Mouse (Mus musculus): ENCODE results near the gene Hoxd3. TPM values are rescaled to one million over a fixed set of nuclear protein-coding genes. Genes with fewer than 3 reads are reported as not detected.
A peak's percentile ranks its signal among the peaks of the same experiment; 100 is the strongest.

Hoxd3 gene
- total RNA-seq, 2 experiments from 2014 or later = not detected

DNA sequence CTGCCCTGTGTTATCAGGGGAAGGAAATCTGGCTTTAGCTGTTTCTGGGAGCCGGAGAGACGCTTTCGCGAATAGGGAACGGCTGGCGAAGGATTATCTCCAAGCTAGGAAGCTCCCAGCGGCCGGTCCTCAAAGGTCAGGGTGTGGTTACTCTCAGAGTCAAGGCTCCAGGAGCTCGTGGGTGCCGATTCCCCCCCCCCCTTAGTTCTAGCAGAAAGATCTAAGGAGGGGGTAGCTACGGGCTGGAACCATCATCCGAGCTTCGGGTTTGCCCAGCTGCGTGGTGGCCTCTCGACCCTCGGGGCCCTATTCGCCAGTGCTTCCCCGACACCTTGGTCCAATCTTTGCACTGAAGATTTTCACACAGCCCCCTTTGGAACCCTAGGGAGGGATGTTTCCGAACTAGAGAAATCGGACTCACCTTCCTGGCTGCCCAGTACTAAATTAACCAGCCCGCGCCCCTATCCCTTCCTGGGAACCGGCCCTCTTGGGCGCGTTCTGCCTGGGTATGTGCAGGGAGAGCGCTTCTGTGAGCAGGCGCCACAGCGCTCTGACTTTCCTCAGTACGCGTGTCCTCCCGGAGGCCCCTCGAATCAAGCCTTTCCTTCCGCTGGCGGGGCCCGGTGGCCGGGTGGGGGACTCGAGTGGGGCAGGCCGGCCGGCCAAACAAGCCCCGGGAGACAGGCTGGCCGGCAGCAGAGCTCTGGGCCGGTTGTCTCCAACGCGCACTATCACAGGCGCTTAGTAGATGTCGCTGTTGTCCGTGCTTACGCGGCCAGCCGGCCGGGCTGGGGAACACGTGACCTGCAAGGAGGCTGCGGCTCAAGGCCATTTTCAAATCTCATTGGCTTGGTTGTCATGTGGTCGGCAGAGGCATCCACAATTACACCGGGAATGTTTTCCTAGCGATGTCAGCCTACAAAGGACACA lies 20.4 kb upstream of the Hoxd3 start, which contains the start of gene Hoxd10:
Gene Hoxd10 (plus strand): TSS at position 903 of the 930 bp plus-strand sequence.
- DNase-seq = peak in 1 of 2 experiments; percentile 64
- intact Hi-C loops (cut with DNase I) = no loop called here

DNA sequence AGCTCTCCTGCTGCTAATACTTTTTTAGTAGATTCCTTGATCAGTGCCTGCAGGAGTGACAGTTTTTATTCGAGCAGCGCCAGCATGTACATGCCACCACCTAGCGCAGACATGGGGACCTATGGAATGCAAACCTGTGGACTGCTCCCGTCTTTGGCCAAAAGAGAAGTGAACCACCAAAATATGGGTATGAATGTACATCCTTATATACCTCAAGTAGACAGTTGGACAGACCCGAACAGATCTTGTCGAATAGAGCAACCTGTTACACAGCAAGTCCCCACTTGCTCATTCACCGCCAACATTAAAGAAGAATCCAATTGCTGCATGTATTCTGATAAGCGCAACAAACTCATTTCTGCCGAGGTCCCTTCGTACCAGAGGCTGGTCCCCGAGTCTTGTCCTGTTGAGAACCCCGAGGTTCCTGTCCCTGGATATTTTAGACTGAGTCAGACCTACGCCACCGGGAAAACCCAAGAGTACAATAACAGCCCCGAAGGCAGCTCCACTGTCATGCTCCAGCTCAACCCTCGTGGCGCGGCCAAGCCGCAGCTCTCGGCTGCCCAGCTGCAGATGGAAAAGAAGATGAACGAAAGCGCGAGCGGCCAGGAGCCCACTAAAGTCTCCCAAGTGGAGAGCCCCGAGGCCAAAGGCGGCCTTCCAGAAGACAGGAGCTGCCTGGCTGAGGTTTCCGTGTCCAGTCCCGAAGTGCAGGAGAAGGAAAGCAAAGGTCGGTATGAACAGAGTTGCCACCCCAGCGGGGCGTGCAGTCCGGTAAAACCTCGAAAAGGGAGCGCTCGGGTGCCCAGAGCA lies 19.5 kb upstream of the Hoxd3 start:
- DNase-seq = no peak
- intact Hi-C loops (cut with DNase I) = no loop called here

DNA sequence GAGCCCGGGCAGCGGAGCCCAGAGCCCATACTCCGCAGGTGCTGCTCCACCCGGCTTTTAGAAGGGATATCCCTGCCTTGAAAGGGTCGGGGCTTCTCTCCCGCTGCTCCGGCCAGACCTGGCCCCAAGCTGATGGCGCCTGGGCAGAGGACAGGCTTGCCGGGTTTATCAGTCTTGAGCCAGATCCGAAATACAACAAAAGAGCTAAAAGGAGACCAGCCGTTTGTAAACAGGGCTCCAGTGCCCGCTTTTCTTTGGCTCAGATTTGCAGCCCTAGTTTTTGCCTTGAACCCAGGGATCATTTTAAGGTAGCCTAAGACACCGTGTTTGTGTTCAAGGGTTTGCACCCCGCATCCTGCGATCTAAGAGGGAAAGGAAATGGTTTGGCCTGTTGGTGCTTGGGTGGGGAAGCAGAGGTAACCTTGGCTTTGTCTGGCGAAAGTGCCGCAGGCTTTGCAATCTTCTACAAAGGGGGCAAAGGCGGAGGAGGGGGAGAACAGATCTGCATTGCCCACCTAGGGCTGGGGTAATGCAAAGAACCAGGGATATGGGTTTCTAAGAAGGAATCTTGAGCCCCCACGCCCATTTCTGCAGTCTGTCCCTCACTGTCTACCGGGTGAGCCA lies 18.8 kb upstream of the Hoxd3 start:
- no peak for DNase-seq
- intact Hi-C loops (cut with DNase I) = no loop called here

DNA sequence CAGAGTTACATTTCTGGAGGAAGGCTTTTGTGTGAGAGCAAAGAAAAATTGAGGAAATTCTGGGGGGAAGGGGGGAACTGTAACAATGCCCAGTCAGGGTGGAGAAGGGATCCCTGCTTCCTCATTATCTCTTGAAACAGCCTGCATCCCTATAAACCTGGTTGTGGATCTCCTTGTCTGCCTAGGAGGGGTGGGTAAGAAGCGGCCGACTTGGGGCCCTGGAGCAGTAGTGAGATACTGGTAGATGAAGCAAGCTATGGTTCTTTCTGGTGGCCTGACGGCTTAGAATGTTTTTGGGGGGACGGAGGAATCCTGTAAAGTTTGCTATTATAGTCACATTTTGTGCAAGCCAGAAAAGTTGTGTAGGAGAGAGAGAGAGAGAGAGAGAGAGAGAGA lies 18.3 kb upstream of the Hoxd3 start:
- no peak for DNase-seq
- intact Hi-C loops (cut with DNase I) = no loop called here

DNA sequence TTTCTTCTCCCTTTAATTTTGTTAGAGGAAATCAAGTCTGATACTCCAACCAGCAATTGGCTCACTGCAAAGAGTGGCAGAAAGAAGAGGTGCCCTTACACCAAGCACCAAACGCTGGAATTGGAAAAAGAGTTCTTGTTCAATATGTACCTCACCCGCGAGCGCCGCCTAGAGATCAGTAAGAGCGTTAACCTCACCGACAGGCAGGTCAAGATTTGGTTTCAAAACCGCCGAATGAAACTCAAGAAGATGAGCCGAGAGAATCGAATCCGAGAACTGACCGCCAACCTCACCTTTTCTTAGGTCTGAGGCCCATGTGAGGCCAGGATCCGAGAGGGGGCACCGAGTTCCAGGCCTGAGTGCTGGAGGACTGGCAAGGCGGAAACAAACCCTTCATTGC lies 17.7 kb upstream of the Hoxd3 start:
- DNase-seq = no peak
- intact Hi-C loops (cut with DNase I) = no loop called here

DNA sequence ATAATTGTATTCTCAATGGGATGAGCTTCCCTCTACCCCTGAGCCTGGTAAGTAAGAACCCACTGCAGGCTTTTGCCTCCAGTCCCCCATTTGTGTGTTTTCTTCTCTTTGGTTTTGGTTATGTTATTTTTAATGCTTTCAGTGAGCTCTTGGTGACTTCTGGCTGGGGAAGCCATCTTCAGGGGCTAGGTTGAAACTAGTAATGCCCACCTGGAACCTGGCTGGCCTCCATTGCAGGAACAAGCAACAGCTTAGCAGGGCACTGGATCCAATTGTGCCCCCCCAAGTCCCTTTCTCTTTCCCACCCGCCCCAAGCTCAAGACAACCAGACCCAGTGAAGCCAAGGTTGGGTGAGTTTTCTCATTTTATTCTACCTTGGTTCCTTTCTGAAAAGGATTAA lies 16.3 kb upstream of the Hoxd3 start:
- intact Hi-C loops (cut with DNase I) = no loop called here
- no peak for DNase-seq

DNA sequence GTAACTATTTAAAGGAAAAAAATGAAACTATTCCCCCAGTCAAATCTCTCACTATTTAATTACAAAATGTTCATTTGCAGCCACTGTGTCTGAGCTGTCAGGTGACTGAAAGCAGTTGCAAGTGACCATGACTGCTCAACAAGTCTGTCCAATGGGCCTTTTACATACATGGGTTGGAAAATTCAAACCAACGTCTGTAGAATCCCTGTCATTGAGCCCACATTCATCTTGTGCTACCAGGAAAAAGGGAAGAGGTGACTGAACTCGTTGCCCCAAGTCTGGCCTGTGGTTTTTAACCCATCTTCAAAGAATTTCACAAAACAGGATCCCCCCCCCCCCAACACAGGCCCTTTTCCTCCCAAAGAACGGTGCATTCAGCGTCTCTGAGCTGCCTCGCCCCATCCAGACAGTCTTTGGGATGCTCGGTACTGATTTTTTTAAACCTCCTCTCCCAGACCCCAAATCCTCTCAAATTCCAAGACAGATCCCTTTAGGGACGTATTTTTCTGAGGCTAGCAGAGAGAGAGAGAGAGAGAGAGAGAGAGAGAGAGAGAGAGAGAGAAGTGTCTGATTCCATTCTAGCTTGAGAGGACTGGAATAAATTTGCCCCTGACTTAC lies 15.8 kb upstream of the Hoxd3 start:
- no peak for DNase-seq
- intact Hi-C loops (cut with DNase I) = no loop called here

DNA sequence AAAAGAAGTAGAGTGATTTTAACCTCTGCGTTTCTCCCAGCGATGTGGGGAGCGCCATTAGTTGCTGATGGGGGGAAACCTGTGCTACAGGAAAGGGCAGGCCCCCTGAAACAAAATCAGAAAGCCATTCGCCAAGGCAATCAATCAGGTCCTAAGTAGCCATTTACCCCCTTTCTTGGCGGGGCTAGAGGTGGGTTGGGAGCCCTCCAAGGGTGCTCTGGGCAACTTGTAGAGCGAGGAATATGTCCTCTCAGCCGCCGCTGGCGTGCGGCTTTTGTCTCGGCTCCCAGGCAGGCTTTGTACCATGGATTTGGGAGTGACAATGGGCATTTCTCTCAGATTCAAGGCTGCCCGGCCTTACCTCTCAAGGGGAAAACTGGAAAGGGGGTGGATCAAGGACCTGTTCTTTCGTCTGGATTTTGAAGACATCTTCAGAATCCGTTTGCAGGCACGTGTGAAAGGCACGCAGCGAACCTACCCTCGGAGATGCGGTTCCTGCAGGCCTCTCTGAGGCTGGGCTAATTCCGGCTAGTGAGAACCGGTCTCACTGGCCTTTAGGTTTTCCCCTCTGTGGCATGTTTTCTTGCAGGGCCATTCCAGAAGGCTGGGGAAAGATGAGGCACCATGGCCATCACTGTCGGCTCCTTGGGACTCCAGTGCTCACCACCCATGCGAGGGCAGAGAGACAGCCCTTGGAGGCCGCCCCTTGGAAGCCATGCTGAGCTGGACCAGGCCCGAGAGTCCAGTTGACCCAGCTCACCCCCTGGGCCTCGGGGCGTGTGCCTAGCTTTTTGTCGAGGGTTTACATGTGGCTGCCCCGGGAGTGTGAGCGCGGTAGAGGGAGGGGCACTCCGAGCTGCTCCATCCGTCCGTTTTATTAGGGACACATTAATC lies 15.0 kb upstream of the Hoxd3 start:
- intact Hi-C loops (cut with DNase I) = no loop called here
- DNase-seq = no peak

DNA sequence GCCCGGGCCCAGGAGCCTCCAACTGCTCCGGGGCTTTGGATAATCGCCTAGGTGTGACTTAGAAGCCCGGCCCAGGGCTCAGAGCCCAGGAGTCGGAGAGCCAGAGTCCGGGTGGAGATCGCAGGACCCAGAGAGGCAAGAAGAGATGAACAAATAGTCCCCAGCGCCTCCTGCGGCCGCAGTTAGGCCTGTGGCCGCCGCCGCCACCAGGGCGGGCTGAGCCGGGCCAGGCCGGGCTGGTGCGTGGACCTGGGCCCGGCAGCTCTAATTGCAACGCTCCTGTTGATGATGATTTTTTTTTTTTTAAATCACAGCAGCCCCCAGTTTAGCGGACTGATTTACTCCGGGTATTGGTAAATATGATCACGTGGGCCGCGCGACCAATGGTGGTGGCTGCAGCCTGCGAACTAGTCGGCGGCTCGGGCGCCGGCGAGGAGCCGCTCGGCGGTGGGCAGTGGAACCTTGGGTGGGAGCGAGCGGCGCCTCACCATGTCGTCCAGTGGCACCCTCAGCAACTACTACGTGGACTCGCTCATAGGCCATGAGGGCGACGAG lies 14.1 kb upstream of the Hoxd3 start, which contains the start of gene Hoxd9:
Gene Hoxd9 (plus strand): TSS at position 161 of the 555 bp plus-strand sequence.
- intact Hi-C loops (cut with DNase I) = no loop called here
- DNase-seq = peak in 1 of 2 experiments; percentile 62

DNA sequence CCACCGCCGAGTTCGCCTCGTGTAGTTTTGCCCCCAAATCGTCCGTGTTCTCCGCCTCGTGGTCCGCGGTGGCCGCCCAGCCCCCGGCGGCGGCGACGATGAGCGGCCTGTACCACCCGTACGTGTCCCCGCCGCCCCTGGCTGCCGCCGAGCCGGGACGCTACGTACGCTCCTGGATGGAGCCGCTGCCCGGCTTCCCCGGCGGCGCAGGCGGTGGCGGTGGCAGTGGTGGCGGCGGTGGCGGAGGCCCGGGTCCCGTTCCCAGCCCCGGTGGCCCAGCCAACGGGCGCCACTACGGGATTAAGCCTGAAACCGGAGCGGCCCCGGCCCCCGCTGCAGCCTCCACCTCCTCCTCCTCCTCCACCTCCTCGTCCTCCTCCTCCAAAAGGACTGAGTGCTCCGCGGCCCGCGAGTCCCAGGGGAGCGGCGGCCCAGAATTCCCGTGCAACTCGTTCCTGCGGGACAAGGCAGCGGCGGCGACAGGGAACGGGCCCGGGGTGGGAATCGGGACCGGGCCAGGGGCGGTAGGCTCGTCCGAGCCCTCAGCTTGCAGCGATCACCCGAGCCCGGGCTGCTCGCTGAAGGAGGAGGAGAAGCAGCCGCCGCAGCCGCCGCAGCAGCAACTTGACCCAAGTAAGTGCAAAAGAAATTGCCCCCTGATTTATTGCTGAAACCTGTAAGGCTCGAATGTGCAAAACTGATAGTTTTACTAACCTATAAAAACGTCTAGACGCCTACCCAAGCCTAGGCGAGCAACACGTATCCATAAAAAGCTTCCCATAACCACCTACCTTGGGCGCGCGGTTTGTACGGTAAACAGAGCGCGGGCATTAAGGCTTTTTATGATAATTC lies 13.3 kb upstream of the Hoxd3 start:
- intact Hi-C loops (cut with DNase I) = no loop called here

DNA sequence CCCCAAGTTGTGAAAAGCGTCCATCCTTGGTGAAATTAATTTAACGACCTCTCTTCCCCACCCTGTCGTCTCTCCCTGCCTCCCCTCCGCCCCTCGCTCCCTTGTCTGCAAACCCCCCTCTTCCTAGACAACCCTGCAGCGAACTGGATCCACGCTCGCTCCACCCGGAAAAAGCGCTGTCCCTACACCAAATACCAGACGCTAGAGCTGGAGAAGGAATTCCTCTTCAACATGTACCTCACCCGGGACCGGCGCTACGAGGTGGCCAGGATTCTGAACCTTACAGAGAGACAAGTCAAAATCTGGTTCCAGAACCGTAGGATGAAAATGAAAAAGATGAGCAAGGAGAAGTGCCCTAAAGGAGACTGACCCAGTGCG lies 12.7 kb upstream of the Hoxd3 start:
- no peak for DNase-seq
- intact Hi-C loops (cut with DNase I) = no loop called here

More for the DNA sequence above, 13.3 kb upstream of the Hoxd3 start:
- DNase-seq = no peak

DNA sequence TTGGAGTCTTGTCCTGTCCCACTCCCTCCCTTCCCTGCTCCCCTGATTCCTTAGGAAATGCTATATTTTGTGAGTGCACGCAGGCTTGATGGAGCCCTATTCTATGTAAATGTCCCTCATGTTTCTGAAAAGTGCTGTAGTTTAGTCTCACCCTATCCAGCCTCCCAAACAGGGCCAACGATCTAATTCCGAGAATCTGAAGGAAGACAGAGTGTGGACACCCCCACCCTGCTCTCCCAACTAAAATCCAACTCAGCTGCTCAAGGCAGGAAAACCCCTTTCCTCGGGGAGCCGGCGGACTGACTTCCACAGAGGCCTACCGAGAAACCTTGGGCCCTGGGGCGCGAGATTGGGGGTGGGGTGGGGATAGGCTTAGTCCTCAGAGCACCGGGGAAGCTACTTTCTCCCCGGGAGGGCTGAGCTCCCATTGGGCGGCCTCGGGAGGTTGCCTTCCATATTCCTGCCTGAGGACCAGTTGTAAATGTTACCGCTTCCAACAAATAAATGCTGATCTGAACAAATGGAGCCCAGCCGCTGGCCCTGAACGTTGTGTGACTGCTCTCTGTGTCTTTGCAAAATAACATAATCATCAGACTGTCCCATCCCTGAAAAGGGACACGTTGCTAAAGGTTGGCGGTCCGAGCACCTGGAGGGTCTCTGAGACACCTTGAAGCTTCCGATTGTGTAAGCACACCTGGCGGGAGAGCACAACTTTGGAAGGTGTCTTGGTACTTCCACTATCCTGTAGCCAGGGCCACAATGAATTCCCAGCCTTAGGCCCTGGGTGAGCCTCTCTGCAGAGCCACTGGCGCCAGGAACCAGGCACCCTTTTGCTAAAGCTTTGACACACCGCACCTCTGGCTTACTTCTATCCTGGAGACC lies 11.8 kb upstream of the Hoxd3 start:
- intact Hi-C loops (cut with DNase I) = loop anchor here (5.0 to 10.0 kb wide), 2 partner anchors 452 to 1085 kb away; no protein-coding TSS in a partner anchor
- no peak for DNase-seq

DNA sequence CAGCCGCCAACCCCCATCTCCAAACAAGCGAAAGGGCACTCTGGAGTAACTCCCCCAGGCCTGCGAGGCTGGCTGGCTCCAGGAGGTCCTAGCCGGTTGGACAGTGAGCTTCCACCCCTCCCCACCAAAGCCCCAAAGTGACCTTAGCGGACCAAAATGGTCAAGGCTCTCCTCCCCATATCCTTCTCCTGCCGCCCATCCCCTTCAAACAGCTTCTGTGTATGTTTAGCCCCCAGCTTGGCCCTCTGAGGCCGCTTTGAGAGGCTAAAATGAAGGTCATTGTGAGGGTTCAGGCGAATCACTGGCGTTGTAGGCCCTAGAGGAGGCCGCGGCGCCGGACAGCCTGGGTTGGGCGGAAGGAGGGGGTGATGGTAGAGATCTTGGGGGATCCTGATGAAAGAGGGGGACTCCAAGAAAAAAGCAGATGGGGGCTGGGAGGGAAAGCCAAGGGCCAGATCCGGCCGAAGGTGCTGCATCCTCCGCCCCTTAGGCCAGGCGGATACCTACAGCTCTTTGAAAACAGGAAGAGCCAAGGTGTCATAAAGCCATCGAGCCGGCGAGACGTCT lies 11.1 kb upstream of the Hoxd3 start:
- intact Hi-C loops (cut with DNase I) = loop anchor here (5.0 to 10.0 kb wide), 2 partner anchors 452 to 1084 kb away; no protein-coding TSS in a partner anchor
- no peak for DNase-seq

DNA sequence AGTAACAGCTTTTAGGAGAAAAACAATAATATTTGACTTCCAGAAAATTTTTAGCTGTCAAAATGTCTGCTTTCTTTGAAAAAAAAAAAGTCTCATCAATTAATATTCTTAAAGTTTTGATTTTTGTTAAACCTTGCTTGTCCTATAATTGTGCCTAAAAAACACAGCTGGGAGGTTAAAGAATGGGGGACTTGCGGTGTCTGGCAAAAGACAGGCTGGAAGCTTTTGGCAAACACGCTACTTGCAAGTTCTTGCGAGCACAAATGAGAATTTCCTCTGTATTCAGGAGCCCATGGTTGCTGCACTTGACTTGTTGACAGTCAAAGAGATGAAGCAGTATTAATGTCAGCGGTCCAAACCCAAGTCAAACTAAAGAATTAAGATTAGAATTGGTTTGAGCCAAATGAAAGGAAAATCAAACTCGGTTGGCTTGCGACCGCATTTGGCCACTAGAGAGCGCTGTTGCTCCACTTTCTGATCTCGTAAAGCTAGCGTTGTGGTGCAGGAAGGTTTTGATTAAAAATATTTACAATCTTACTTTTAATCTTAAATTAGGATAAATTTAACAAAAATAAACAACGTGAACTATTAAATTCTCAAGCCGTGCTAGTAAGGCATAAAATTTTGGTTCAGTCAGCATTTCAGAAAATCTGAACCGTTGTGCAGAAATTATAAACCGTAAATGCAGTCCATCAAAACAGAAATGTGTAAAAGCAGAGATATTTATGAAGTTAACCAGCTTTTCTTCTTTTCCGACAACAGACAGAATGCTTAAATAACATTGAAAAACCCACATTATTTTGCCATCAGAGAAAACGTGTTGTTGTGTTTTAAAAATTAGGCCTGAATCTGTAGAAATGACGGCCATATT lies 9.5 kb upstream of the Hoxd3 start:
- intact Hi-C loops (cut with DNase I) = loop anchor here (1.0 to 10.0 kb wide), 5 partner anchors 437 to 1083 kb away; no protein-coding TSS in a partner anchor
- DNase-seq = peak; percentile 82 to 89

DNA sequence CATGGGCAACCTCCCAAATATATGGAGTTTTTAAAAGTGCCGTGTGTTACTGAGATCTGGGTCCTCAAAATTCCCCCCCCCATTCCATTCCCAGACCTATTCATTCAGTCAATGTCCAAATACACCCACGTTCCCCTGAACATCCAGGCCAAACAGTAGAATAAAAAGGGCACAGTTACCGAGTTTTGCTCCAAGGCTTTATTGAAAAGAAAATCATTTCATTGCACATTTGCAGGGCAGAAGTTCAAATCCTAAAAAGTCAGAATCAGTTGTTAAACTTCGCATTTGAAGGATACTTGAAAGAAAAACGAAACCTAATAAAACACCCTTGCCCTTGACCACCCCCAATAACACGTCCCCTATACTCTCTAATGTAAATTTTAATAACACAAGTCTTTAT lies 8.9 kb upstream of the Hoxd3 start:
- intact Hi-C loops (cut with DNase I) = loop anchor here (1.0 to 10.0 kb wide), 5 partner anchors 436 to 1082 kb away; no protein-coding TSS in a partner anchor
- DNase-seq = no peak

DNA sequence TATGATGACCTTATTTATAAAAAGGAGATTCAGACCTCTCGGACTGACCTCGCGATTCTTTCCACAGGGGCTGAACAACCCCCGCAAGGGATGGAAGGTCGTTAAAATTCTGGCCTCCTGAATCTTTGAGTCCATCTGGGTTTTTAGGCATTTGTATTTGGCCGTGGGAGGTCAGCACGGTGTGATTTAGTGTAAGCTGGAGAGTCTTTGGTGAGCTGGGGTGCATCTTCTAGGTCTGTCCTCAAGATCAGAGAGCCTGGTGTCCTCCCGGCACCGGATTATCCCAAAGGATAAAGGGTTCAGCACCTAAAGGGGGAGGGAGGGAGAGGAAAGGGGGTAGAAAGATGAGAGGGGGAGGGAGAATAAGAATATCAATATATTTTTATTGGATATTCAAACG lies 8.4 kb upstream of the Hoxd3 start:
- intact Hi-C loops (cut with DNase I) = loop anchor here (2.0 to 10.0 kb wide), 4 partner anchors 435 to 1081 kb away; no protein-coding TSS in a partner anchor
- no peak for DNase-seq

Measured in heart, postnatal 10 days (tissue).